Mouse (Mus musculus) neural tube, embryonic 14.5 days (tissue): Measurements from ENCODE around the gene Pabpc4l. TPM values are rescaled to one million over a fixed set of nuclear protein-coding genes. Genes with fewer than 3 reads are reported as not detected.
"Not testable (repeated sequence)": the region's sequence is repeated elsewhere in the genome, so short reads cannot be mapped to it uniquely, and the experiment has no call there.

Source experiments
- ATAC-seq: fragments of 200-750 bp; cut with Nextera tagmentation; 2 replicates; pipeline ENCODE4 v1.8.0; 2017; ENCODE audit warnings: low read depth, mild to moderate bottlenecking, moderate TSS enrichment, moderate library complexity
- H3K27ac ChIP-seq: fragments of 300-500 bp; sonication (generic); 2 replicates; pipeline ENCODE4 v1.5.1; 2014; ENCODE audit warnings: low read depth, mild to moderate bottlenecking, control low read depth, low read length, moderate library complexity, mixed read lengths
- H3K27me3 ChIP-seq: fragments of 300-500 bp; sonication (generic); 2 replicates; pipeline ENCODE4 v1.6.1; 2014; ENCODE audit warnings: low read length; ENCODE audit not compliant: control insufficient read depth, insufficient read depth
- H3K36me3 ChIP-seq: fragments of 300-500 bp; sonication (generic); 2 replicates; pipeline ENCODE4 v1.6.1; 2014; ENCODE audit warnings: low read length, mixed read lengths; ENCODE audit not compliant: control insufficient read depth, insufficient read depth
- H3K4me1 ChIP-seq: fragments of 300-500 bp; sonication (generic); 2 replicates; pipeline ENCODE4 v1.6.1; 2014; ENCODE audit warnings: low read length; ENCODE audit not compliant: control insufficient read depth, insufficient read depth
- H3K4me2 ChIP-seq: fragments of 300-500 bp; sonication (generic); 2 replicates; pipeline ENCODE4 v1.6.1; 2014; ENCODE audit warnings: mild to moderate bottlenecking, low read depth, low read length, control low read depth
- H3K4me3 ChIP-seq: fragments of 300-500 bp; sonication (generic); 2 replicates; pipeline ENCODE4 v1.5.1; 2014; ENCODE audit warnings: low read depth, low read length, control low read depth, mixed read lengths
- H3K9ac ChIP-seq: fragments of 300-500 bp; sonication (generic); replicated peaks from 2 replicates; pipeline ENCODE4 v1.6.1; 2014; ENCODE audit warnings: low read depth, mild to moderate bottlenecking, control low read depth, low read length, mixed read lengths
- H3K9me3 ChIP-seq: fragments of 300-500 bp; sonication (generic); 2 replicates; pipeline ENCODE4 v1.6.1; 2016; ENCODE audit warnings: low read length; ENCODE audit not compliant: control insufficient read depth
- WGBS: fragments of 180-500 bp; shearing (Covaris S2); extraction: QIAGEN DNeasy Blood & Tissue Kit; methylation state at CpG from one replicate; pipeline ENCODE4 v1.1.7; 2014; 5-methylcytosine and 5-hydroxymethylcytosine counted together
- polyA plus RNA-seq: library from polyadenylated mRNA; unstranded; fragments of >200 nt; fragmentation: Nextera tagmentation; extraction: Ambion mirVana; gene quantifications from 2 replicates; pipeline ENCODE4 v1.2.1, GENCODE M21; 2014

Gene Pabpc4l
- 1.3 and 3.5 TPM in 2 replicates for polyA plus RNA-seq

DNA sequence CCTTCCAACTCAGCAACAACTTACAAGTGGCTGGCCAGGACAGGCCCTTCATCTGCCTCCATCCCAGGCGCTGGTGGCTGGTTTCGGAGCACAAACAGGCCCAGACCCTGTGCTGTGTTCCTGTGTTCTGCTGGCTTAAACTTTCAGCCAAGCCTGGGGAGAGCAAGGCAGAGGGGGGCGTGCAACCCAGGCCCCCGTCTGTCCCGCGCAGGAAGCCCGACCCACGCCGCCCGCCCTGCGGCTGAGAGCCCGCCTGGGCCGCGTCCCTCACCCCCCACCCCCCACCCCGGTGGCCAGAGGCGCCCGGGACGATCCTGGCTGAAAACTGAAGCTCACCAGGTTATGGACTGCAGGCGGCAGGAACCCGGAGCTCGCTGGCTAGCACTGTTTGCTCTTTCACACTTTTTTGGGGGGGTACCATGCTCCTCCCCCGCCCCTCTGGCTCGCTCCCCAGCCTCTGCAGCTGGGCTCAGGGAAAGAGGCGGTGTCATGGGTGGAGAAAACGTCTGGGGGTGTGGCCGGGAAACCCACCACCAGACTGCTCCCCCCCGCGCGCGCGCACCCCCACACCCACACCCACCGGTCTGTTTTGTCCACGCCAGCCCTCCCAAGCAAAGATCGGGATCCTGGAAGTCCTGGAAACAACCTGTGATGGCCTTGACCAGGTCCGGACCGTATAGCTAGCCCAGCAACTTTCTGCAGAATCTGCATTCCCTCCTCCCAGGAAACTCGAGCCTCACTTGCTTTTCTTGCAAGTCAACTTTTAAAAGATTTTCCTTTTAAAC is at the start of gene Pabpc4l:
TSS of gene Pabpc4l (minus strand) at position 739 of the 785 bp plus-strand sequence.
- ATAC-seq = peak; percentile 92
- Histone ChIP-seq H3K9me3 (no peaks in the 10 kb centered on the region), H3K4me3 (peak within 1 kb of the TSS; percentile 52), H3K4me2 (peak within 1 kb of the TSS; percentile 97), H3K36me3 (no peaks in the 10 kb centered on the region), H3K27me3 (no peaks in the 10 kb centered on the region), H3K9ac (peak within 1 kb of the TSS; percentile 62), H3K27ac (0 out of 2 replicates have a peak within 1 kb of the TSS, but pooled peaks have one; percentile 28), H3K4me1 (no peaks in the 10 kb centered on the region)
- WGBS = 1% methylated on average over 37 of the region's 37 CpGs

DNA sequence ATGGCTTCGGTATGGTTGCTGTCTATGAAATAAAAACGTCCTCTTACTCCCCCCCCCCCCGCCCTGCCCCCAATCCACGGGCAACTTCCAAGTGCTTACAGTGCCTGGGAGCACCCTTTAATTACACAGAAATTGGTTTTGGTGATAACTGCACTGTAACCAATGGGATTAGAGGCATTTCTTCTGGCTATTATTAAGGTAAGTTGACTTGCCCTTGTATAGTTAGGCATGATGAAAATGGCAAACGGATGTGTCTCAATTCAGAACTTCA is 42.9 kb upstream of the Pabpc4l start:
- 72% methylated on average over 5 of the region's 5 CpGs for WGBS
- Histone ChIP-seq H3K9me3 (no peaks in the 10 kb centered on the region), H3K9ac (no peak overlapping the region), H3K4me2 (no peak overlapping the region), H3K27ac (no peak overlapping the region), H3K4me3 (no peak overlapping the region), H3K27me3 (no peaks in the 10 kb centered on the region), H3K36me3 (no peaks in the 10 kb centered on the region), H3K4me1 (no peaks in the 10 kb centered on the region)
- no peak for ATAC-seq

DNA sequence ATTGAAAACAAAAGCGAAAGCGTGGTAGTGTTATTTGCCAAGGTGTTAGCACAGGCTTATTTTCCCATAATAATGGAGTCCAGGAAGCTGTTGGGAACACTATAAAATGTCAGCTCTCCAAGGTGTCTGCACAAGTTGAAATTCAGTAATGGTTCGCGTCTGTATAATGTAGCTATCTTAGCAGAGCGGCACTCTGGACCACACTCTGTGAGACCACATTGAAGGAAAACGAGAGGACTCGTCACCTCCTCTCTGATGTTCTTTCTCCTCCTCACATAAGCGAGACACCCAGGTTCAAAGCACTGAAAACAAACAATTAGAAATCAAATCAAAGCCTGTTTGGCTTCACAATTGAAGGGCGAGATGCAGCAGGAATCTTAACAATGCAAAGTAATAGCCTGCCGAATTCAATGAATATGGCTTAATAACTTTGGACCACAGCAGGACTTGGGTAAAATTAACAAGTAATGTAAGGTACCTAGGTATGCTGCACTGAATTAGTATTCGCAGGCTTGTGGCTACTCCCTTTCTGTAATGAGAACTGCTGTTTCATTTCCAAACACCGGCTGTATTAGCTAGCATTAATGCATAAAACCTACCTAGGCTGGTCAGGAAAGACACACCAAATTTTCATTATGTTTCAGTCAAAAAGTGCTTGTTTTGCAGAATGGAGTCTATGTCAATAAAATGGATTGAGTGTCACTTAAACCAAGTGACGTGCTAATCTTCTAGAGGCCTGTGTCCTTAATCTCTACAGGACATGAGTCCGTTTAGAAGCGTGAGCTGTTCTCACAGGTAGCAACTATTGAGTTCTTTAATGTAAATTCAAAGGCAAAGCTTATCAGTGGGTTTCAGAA is 42.3 kb upstream of the Pabpc4l start:
- Histone ChIP-seq H3K9ac (no peak overlapping the region), H3K36me3 (no peaks in the 10 kb centered on the region), H3K9me3 (no peaks in the 10 kb centered on the region), H3K4me1 (no peaks in the 10 kb centered on the region), H3K27me3 (no peaks in the 10 kb centered on the region), H3K4me3 (no peak overlapping the region), H3K27ac (no peak overlapping the region), H3K4me2 (no peak overlapping the region)
- no peak for ATAC-seq
- WGBS = 75% methylated on average over 15 of the region's 15 CpGs

DNA sequence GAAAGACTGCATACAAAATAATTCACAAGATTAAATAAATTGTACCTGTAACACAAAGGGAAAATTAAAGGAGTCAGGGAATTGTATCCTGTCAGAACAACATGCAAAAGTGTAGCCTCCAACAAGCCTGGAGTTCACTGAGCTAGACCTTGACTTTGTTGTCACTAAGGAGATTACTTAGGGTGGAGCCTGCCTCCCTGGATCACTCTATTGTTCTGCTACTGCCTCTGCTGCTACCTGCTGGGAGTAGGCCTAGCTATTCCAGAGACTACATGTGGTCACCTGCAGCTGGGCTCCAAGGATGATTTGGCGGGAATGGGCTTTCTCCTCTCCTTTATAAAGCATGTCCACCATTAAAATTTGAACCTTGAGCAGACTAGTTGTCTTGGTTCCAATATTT is 38.1 kb upstream of the Pabpc4l start:
- ATAC-seq, H3K4me3 ChIP-seq, H3K4me1 ChIP-seq, H3K4me2 ChIP-seq, H3K9me3 ChIP-seq, H3K27me3 ChIP-seq, H3K9ac ChIP-seq, H3K36me3 ChIP-seq, H3K27ac ChIP-seq: not testable (repeated sequence)
- WGBS = 80% methylated on average over 1 of the region's 1 CpGs

DNA sequence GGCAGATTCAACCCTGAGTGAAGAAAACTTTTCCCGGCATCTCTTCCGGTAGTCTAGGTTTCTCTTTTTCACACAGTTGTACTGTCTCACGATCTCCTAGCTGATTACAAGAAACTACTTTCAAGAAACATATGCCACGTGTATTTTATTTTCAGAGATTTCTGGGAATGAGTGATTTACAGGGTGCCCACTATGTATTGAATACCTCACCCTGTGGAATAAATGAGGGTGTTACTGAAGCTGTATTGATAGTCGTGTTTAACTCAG is 180 bp upstream of the Pabpc4l start:
- 0 out of 2 replicates have a peak, but pooled peaks have one; percentile 41 for ATAC-seq
- 5% methylated on average over 5 of the region's 5 CpGs for WGBS
- Histone ChIP-seq H3K4me2 (peak overlapping the region; percentile 97), H3K4me3 (peak overlapping the region; percentile 52), H3K27me3 (no peaks in the 10 kb centered on the region), H3K36me3 (no peaks in the 10 kb centered on the region), H3K27ac (no peak overlapping the region), H3K9ac (no peak overlapping the region; the same call in 1 of the 2 replicates), H3K9me3 (no peaks in the 10 kb centered on the region), H3K4me1 (no peaks in the 10 kb centered on the region)

DNA sequence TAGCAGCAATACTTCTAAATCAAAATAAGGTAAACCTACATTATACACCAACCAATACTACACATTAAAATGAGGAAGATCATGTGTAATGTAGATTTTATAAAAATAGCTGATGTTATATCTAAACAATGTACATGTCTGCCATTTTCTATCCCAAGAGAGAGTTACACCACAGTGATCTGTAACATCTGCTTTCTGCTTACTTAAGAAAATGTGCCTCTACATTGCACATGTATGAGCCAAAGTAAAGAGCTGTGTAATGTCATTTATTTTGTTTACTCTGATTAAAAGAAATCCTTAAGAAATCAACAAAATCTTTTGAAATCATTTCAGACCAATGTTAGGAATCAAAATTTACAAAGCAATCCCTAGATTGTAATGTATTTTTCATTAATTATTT is 16.6 kb downstream of the Pabpc4l start:
- H3K9ac ChIP-seq = no peak overlapping the region
- no peaks in the 10 kb centered on the region for H3K9me3 ChIP-seq
- H3K27me3 ChIP-seq = no peaks in the 10 kb centered on the region
- H3K4me2 ChIP-seq = no peak overlapping the region
- no peaks in the 10 kb centered on the region for H3K36me3 ChIP-seq
- H3K4me3 ChIP-seq = no peak overlapping the region
- H3K4me1 ChIP-seq = no peaks in the 10 kb centered on the region
- ATAC-seq = no peak
- H3K27ac ChIP-seq = no peak overlapping the region
